Mouse (Mus musculus) kidney, adult 2 months (tissue): ENCODE measurements at regions not wholly inside any gene's neighbourhood (a gene's known extent, or its start where the extent isn't known, plus 50 kb on each side); places are given as distances from the start of the nearest gene placed in this dataset.
A peak's percentile ranks its signal among the peaks of the same experiment; 100 is the strongest.

Experiments
- DNase-seq: peaks from one replicate; pipeline ENCODE4 v3.0.0; 2021
- H3K27ac ChIP-seq: fragments of 200-500 bp; 2 replicates; pipeline ENCODE4 v1.5.1; 2012; ENCODE audit warnings: low read depth, low read length, control low read depth, inconsistent platforms; ENCODE audit not compliant: insufficient read depth
- H3K27me3 ChIP-seq: fragments of 200-500 bp; replicated peaks from 2 replicates; pipeline ENCODE4 v1.6.1; 2012; ENCODE audit warnings: mild to moderate bottlenecking, moderate library complexity, low read length, inconsistent platforms; ENCODE audit not compliant: control insufficient read depth, insufficient read depth
- H3K36me3 ChIP-seq: fragments of 200-500 bp; 2 replicates; pipeline ENCODE4 v1.6.1; 2012; ENCODE audit warnings: mild to moderate bottlenecking, moderate library complexity, low read length, inconsistent platforms; ENCODE audit not compliant: control insufficient read depth, insufficient read depth
- H3K4me1 ChIP-seq: fragments of 200-500 bp; 2 replicates; pipeline ENCODE4 v1.6.1; 2011; ENCODE audit warnings: low read length; ENCODE audit not compliant: control insufficient read depth, insufficient read depth
- H3K4me3 ChIP-seq: fragments of 200-500 bp; 2 replicates; pipeline ENCODE4 v1.5.1; 2011; ENCODE audit warnings: mild to moderate bottlenecking, low read depth, low read length, control low read depth; ENCODE audit not compliant: insufficient read depth
- CTCF ChIP-seq: fragments of 200-500 bp; conservative IDR thresholded peaks from 2 replicates; pipeline ENCODE4 v1.5.1; 2011; ENCODE audit warnings: low read depth, mild to moderate bottlenecking, control low read depth, low read length, moderate library complexity, mixed read lengths; ENCODE audit not compliant: insufficient read depth, insufficient read length
- POLR2A ChIP-seq: fragments of 200-500 bp; IDR thresholded peaks from one replicate; pipeline ENCODE4 v1.6.1; 2011; ENCODE audit warnings: low read depth, low read length, control low read depth
- WGBS: fragments of 180-500 bp; shearing (Covaris S2); methylation state at CpG from one replicate; pipeline ENCODE4 v1.1.7; 2018; 5-methylcytosine and 5-hydroxymethylcytosine counted together

DNA sequence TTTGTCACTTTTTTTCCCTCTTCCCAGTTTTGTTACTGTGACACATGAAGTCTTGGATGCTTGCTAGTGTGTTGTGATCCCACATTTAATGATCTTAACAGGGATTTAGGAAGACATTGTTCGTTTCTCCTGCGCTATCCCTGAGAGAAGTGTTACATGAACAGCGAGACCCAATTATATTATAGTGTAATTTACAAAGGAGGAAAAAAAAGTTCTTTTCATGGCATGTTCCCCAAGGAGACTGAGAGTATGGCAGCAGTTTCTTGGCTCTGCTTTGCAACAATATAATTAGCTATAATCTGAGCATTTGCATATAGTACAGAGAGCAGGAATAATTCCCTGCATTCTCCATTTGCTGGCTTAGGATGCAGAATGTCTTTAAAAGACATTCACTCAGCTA, 168.6 kb downstream of the Insc start:
- no peaks in the 10 kb centered on the region for H3K4me1 ChIP-seq
- H3K36me3 ChIP-seq: no peaks in the 10 kb centered on the region
- H3K4me3 ChIP-seq: no peak overlapping the region
- WGBS: 86% methylated on average over 3 of the region's 3 CpGs
- DNase-seq: no peak
- H3K27ac ChIP-seq: no peak overlapping the region
- TF ChIP-seq POLR2A (no peak), CTCF (no peak)
- no peaks in the 10 kb centered on the region for H3K27me3 ChIP-seq

DNA sequence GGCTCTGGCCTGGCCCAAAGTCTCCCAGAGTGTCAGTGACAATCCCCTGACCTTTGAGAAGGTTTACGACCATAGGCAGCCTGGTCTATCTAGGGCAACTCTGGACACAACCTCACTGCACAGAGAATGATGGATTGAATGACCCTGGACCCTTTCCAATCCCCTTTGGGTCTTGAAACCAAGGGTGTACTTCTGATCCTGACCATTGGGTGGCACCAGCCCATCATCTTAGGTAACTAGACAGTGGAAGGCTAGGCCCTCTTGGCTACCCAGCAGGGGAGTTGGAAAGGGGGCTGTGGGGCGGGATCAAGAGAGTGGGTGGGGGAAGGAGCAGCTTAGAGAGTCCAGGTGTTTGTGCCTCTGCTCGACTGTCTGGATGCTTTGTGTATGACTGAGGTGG, 178.7 kb downstream of the Insc start:
- no peak overlapping the region for H3K27ac ChIP-seq
- no peak overlapping the region for H3K4me3 ChIP-seq
- TF ChIP-seq CTCF: peak; percentile 76
- no peak for TF ChIP-seq POLR2A
- no peaks in the 10 kb centered on the region for H3K36me3 ChIP-seq
- peak; percentile 63 for DNase-seq
- no peaks in the 10 kb centered on the region for H3K4me1 ChIP-seq
- H3K27me3 ChIP-seq: no peaks in the 10 kb centered on the region
- WGBS: 5% methylated on average over 3 of the region's 3 CpGs

DNA sequence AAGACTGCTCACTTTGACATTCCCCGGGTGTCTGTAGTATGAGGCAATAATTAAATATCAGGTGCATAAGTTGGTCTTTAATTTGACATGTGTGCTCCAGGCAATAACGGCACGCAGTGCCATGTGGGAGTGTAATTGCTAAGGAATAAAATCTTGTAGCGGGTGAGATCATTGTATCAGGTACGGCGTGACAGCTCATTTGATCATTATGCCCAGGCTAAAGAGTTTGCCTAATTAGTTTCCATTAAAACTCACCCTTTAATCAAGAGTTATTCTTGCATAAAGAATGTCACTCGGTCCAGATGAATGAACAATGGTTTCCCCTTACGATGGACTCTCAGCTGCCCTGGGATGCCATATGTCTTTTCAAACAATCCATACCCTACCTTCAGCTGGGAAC, 190.4 kb downstream of the Insc start:
- no peaks in the 10 kb centered on the region for H3K4me1 ChIP-seq
- TF ChIP-seq POLR2A: no peak
- TF ChIP-seq CTCF: no peak
- DNase-seq: no peak
- H3K27ac ChIP-seq: no peak overlapping the region
- H3K36me3 ChIP-seq: no peaks in the 10 kb centered on the region
- 48% methylated on average over 8 of the region's 8 CpGs for WGBS
- H3K4me3 ChIP-seq: no peak overlapping the region
- H3K27me3 ChIP-seq: no peaks in the 10 kb centered on the region; the same call in 1 of the 2 replicates

DNA sequence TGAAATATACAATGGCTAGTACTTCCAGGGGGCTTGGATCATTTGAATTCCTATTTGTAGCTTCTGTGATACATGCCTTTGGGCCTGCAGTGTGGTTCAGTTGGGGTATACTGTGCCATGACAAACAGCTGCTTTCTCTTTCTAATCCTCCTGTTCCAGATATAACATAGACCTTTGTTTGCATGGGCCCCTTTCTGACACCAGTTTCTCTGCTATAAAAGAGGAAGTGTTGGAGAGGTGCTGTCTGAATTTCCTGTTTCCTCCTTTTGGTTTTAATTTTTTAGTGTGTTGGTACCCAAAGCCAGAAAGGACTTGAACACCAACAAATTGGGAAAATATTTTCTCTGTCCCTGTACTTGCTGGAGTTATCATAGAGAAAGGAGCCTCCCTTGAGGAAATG, 207.3 kb downstream of the Insc start:
- no peaks in the 10 kb centered on the region for H3K36me3 ChIP-seq
- no peak overlapping the region for H3K4me3 ChIP-seq
- H3K27ac ChIP-seq: no peak overlapping the region
- H3K27me3 ChIP-seq: no peaks in the 10 kb centered on the region; the same call in 1 of the 2 replicates
- TF ChIP-seq POLR2A (no peak), CTCF (no peak)
- DNase-seq: no peak
- H3K4me1 ChIP-seq: no peaks in the 10 kb centered on the region

DNA sequence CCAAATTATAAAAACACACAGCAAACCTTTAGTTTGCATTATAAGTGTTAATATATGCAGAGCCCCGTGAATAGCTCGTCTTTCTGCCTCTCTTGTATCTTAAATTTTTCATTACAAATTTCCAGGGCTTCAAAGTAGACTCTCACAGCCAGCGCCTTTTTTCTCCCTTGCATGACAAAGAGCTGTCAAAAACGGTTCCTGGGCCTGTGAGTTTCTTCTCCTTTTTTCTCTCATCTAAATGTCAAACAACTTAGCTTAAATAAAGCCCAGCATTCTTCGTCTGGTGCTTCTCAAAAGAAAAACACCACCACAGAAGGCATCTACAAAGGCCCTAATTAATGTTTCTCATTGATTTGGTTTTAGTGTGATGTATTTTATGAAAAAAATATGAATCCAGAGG, 219.7 kb downstream of the Insc start:
- no peak overlapping the region for H3K4me3 ChIP-seq
- TF ChIP-seq CTCF (no peak), POLR2A (no peak)
- H3K27ac ChIP-seq: no peak overlapping the region
- no peak for DNase-seq
- H3K4me1 ChIP-seq: no peaks in the 10 kb centered on the region
- no peaks in the 10 kb centered on the region for H3K27me3 ChIP-seq
- no peaks in the 10 kb centered on the region for H3K36me3 ChIP-seq
- WGBS: 70% methylated on average over 5 of the region's 5 CpGs

DNA sequence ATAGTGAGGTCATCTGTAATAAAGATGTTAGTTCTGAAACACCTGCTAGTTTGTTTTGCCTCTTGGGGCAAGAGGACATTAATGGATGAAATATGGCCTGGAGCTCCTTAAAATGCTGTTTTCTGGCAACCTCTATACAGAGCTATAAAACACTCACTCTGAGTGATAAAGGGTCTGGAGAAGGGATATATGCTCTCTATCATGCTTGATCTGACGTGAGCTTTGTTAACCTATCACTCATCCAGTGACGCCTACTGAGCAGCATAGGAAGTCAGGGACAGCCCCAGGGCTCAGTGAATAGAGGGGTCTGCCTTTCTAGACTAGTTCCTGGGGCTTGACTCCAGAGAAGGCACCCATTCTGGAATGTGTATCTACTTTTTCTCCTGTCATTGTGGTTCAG, 222.4 kb downstream of the Insc start:
- no peaks in the 10 kb centered on the region for H3K4me1 ChIP-seq
- no peak overlapping the region for H3K27ac ChIP-seq
- TF ChIP-seq CTCF: no peak
- TF ChIP-seq POLR2A: no peak
- H3K27me3 ChIP-seq: no peaks in the 10 kb centered on the region; the same call in 1 of the 2 replicates
- no peaks in the 10 kb centered on the region for H3K36me3 ChIP-seq
- 42% methylated on average over 2 of the region's 2 CpGs for WGBS
- H3K4me3 ChIP-seq: no peak overlapping the region
- DNase-seq: no peak

DNA sequence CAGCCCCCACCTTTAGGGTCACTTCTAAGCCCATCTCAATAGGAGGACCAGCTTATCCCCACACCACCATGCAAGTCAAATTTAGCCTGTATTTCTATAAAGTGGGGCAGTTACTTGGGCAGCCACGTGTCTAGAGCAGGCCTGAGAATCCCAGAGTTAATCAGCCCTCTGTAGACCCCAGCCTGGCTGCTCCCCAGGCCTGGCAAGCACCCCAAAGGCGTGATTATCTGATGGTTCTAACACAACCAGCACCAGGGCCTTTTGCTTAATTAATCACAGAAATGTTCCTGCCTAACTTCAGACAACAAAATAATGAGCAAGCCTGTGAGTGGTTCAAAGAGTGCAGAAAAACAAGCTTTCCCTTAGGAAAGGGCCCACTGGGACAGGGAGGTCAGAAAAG, 243.0 kb downstream of the Insc start:
- H3K36me3 ChIP-seq: no peaks in the 10 kb centered on the region
- H3K27me3 ChIP-seq: no peaks in the 10 kb centered on the region
- no peak for TF ChIP-seq POLR2A
- no peak for TF ChIP-seq CTCF
- no peak overlapping the region for H3K4me3 ChIP-seq
- no peaks in the 10 kb centered on the region for H3K4me1 ChIP-seq
- H3K27ac ChIP-seq: no peak overlapping the region
- no peak for DNase-seq
- WGBS: 54% methylated on average over 2 of the region's 2 CpGs

DNA sequence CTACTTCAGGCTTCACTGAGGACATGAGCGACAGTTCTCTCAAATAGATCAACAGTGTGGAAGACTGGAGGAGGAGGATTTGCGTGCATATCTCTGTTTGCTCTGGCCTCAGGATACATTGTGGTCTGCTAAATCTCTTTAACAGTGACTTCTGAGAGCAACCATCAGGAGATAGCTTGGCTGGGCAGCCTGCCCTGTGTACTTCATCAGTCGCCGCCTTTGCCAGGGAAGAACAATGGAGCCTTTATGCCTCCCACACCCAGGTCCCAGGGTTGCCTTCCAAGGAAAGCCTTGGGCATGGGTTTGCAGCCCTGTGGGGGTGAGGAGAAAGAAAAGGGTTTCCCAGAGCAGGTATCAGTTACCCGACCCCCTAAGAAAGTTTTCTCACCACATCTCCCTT, 247.8 kb downstream of the Insc start:
- Histone ChIP-seq H3K27me3 (no peaks in the 10 kb centered on the region), H3K4me3 (no peak overlapping the region), H3K36me3 (no peaks in the 10 kb centered on the region), H3K4me1 (no peaks in the 10 kb centered on the region), H3K27ac (no peak overlapping the region)
- 65% methylated on average over 5 of the region's 5 CpGs for WGBS
- DNase-seq: no peak
- TF ChIP-seq POLR2A (no peak), CTCF (no peak)

DNA sequence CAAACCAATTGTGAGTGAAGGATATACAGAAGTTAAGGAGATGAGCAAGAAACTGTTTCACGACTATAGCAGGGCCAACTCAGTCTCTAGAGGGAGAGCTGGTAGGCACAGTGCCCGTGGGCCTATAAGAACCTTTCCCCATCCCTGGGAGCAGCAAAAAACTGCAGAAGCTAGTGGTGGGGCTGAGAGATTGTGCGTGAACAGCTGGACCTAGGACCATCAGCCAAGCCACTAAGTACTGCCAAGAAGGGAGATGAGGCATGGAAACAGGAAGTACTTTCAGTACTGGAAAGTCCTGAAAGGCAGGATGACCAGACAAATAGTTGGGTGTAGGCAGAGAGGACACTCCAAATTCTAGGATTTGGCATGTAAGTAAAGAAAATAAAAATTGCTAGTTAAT, 248.9 kb downstream of the Insc start:
- TF ChIP-seq CTCF: no peak
- no peak for TF ChIP-seq POLR2A
- no peaks in the 10 kb centered on the region for H3K27me3 ChIP-seq
- WGBS: 78% methylated on average over 3 of the region's 3 CpGs
- no peak overlapping the region for H3K27ac ChIP-seq
- no peak for DNase-seq
- H3K36me3 ChIP-seq: no peaks in the 10 kb centered on the region
- no peak overlapping the region for H3K4me3 ChIP-seq
- H3K4me1 ChIP-seq: no peaks in the 10 kb centered on the region
